Mouse (Mus musculus) spleen, adult 2 months (tissue): ENCODE results near the gene Hoxd10.

ENCODE experiments used
- CTCF ChIP-seq: fragments of 200-500 bp; IDR thresholded peaks from 2 replicates; pipeline ENCODE4 v1.5.1; 2011; ENCODE audit warnings: mild to moderate bottlenecking, inconsistent platforms; ENCODE audit not compliant: insufficient read depth, insufficient read length, insufficient replicate concordance; ENCODE audit errors: extremely low read depth
- POLR2A ChIP-seq: fragments of 200-500 bp; IDR thresholded peaks from 2 replicates; pipeline ENCODE4 v1.6.1; 2011; ENCODE audit warnings: low read depth, low read length, inconsistent platforms

GRCm38 (mm10) chr2:74672481-74673362, 19.0 kb upstream of the Hoxd10 start:
- peak; percentile 72 for TF ChIP-seq CTCF
- no peak for TF ChIP-seq POLR2A
